Mouse (Mus musculus) G1E (cell line): ENCODE measurements around the gene Ahcy.

Experiments used
- CTCF ChIP-seq: IDR thresholded peaks from 2 replicates; pipeline ENCODE4 v1.5.1; 2012; ENCODE audit warnings: low read depth, low read length, inconsistent platforms, mixed read lengths
- GATA1 ChIP-seq: IDR thresholded peaks from 2 replicates; pipeline ENCODE4 v1.6.1; 2012; ENCODE audit warnings: borderline replicate concordance, low read length, inconsistent platforms, mixed read lengths
- TAL1 ChIP-seq: conservative IDR thresholded peaks from 2 replicates; pipeline ENCODE4 v1.6.1; 2012; ENCODE audit warnings: low read depth, low read length, inconsistent platforms, mixed read lengths

DNA sequence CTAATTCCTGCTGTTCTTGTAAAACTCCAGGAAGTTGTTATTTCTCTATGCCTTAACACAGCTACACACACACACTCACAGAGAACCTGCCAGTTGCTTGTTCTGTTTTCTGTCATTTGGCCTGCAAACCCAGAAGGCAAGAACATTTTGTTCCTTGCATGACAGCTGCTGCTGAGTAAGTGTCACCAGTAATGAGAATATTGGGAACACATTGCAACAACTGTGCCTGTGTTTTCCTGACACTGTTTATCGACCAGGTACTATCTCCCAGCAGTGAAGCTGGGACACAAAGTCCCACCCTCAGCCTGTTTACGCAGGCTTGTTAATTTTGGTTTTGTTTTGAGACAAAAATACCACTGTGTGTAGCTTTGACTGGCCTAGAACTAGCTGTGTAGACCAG, 21.6 kb downstream of the Ahcy start:
- TF ChIP-seq CTCF (no peak), TAL1 (no peak), GATA1 (no peak)
